Mouse (Mus musculus) embryonic fibroblast, embryonic 13.5 days (primary cell): Measurements from ENCODE around the gene Cyp2f2. TPM values are rescaled to one million over a fixed set of nuclear protein-coding genes. Genes with fewer than 3 reads are reported as not detected.

Source experiments
- H3K27ac ChIP-seq: 2 replicates; pipeline ENCODE4 v1.5.1; 2012; ENCODE audit warnings: low read length, control low read depth, inconsistent platforms; ENCODE audit not compliant: insufficient read depth
- H3K4me1 ChIP-seq: 2 replicates; pipeline ENCODE4 v1.6.1; 2011; ENCODE audit warnings: low read length; ENCODE audit not compliant: control insufficient read depth, insufficient read depth
- H3K4me3 ChIP-seq: 2 replicates; pipeline ENCODE4 v1.5.1; 2011; ENCODE audit warnings: mild to moderate bottlenecking, control low read depth, low read length; ENCODE audit not compliant: insufficient read depth
- CTCF ChIP-seq: IDR thresholded peaks from 2 replicates; pipeline ENCODE4 v1.5.1; 2011; ENCODE audit warnings: mild to moderate bottlenecking, control low read depth, low read length, moderate library complexity, borderline replicate concordance; ENCODE audit not compliant: insufficient read depth
- POLR2A ChIP-seq: IDR thresholded peaks from 2 replicates; pipeline ENCODE4 v1.6.1; 2011; ENCODE audit warnings: low read depth, mild to moderate bottlenecking, control low read depth, low read length, moderate library complexity
- polyA plus RNA-seq: library from polyadenylated mRNA; stranded (reverse); fragments of >200 nt; gene quantifications from 2 replicates; pipeline ENCODE4 v1.2.4, GENCODE M21; 2011; ENCODE audit warnings: low read depth; ENCODE audit not compliant: missing spikeins, insufficient read length

The Cyp2f2 gene
- polyA plus RNA-seq, 1 experiment, result 0.30 TPM

DNA sequence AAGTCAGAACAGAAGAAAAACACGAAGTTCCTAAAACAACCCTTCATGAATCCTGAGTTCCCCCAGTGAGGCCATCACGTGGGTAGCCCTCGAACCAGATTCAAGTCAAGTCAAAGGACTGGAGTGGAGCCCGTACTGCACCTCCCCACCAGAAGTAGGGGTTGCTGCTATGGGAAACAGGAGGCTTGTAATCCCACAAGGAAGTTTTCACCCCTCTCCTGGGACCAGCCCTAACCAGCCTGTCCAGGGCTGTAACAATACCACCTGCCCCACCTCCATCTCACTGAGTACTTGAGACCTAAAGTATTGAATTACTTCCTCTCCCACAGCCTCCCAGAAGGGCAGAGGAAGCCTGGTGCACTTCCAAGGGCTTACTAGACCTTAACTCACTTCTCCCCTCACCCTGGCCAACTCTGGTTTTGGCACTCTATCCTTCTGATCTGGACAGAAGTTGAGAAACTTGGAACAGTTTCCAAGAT is 1.6 kb upstream of the Cyp2f2 start:
- TF ChIP-seq CTCF (no peak), POLR2A (no peak)
- Histone ChIP-seq H3K4me3 (no peak overlapping the region), H3K27ac (peak overlapping the region; percentile 48)

DNA sequence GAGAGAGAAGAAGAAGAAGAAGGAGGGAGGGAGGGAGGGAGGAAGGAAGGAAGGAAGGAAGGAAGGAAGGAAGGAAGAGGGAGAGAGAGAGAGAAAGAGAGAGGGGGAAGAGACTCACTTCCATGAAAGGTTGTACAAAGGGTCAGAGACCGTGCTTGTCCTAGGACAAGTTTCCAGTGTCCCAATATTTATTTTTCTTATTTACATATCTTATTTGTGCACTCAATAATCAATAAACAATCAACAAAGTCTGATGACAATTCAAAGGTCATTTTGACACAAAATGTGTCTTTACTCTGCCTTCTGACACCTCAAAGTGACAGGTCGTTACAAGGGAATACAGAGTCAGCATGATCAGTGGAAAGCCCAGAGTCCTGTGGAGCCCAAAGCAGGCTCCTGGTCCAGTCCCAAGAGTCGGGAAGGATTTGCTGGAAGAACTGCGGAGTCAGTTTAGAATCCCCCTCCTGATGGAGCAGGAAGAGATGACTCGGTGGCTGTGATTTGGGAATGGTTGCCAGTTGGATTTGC is 4.7 kb downstream of the Cyp2f2 start:
- TF ChIP-seq CTCF, result no peak
- no peak for TF ChIP-seq POLR2A
- Histone ChIP-seq H3K4me1 (no peaks in the 10 kb centered on the region), H3K27ac (no peak overlapping the region), H3K4me3 (no peak overlapping the region)

More for the DNA sequence above, 1.6 kb upstream of the Cyp2f2 start:
- no peaks in the 10 kb centered on the region for H3K4me1 ChIP-seq

DNA sequence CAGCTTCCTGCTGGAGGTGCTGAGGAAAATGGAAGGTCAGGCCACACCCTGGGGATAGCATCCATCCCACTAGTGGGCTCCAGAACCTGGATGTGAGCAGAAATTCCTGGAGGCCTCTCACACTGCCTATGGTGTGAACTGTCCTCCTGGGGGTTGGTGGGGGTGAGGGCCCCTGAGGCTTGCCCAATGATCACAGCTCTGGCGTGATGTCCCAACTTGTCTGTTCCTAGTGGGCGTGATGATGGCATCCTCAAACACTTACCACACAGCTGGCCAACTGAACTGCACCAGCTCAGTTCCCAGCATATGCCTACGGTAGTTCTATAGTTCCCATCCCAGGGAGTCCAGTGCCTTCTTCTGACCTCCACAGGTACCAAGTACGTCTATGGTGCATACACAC is 5.3 kb downstream of the Cyp2f2 start:
- Histone ChIP-seq H3K4me3 (no peak overlapping the region), H3K4me1 (no peaks in the 10 kb centered on the region), H3K27ac (no peak overlapping the region)
- TF ChIP-seq POLR2A (no peak), CTCF (no peak)

DNA sequence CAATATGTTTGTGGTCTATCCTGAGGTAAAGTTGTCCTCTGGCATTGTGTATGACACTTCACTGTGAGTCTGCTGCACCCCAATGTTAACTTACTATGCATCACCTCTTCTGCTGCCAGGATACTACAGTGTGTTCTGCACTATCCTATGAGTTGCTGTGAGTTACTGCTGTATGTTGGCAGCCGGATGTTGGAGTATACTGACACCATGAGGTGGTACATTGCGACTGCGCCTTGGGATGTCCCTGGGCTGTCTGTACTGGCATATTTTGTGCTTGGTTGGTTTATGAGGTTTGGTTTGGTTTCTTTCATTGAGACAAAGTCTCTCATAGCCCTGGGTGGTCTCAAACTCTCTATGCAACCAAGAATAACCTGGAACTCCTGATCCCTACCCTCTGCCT is 8.5 kb downstream of the Cyp2f2 start:
- H3K4me1 ChIP-seq, result no peaks in the 10 kb centered on the region
- TF ChIP-seq POLR2A, result no peak
- TF ChIP-seq CTCF, result peak; percentile 73; the same call in 1 of the 2 replicates
- H3K27ac ChIP-seq, result no peak overlapping the region
- no peak overlapping the region for H3K4me3 ChIP-seq

DNA sequence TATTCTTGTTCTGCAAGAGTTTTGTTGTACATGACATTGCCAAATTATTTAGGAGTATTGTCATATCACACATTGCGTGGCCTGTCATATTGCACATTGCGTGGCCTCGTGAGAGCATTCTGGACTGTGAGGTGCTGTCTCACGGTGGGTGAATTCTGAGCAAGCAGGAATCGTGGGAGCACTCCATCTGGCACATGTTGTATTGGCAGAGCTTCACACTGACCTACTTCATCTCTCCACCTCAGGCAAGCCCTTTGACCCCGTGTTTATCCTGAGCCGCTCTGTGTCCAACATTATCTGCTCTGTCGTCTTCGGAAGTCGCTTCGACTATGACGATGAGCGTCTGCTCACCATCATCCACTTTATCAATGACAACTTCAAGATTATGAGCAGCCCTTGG is 9.2 kb downstream of the Cyp2f2 start:
- Histone ChIP-seq H3K4me3 (no peak overlapping the region), H3K27ac (no peak overlapping the region), H3K4me1 (no peaks in the 10 kb centered on the region)
- TF ChIP-seq CTCF (no peak), POLR2A (no peak)

DNA sequence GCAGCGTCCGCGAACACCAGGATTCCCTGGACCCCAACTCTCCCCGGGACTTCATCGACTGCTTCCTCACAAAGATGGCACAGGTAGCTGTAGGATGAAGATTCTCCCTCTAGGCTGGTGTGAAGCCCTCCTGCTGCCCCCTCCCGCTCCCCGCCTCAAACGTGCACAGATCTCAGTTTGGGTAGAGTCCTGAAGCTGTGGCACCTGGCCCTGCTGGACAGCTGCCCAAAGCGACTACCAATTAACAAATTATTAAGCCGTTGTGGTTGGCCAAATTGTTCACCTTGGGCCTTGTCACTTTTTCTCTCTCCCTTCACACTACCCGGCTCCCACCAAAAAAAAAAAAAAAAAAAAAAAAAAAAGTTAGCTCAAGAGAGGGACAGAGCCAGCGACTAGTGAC is 10.1 kb downstream of the Cyp2f2 start:
- no peak for TF ChIP-seq CTCF
- TF ChIP-seq POLR2A, result no peak
- Histone ChIP-seq H3K4me1 (no peaks in the 10 kb centered on the region), H3K4me3 (no peak overlapping the region), H3K27ac (no peak overlapping the region)

DNA sequence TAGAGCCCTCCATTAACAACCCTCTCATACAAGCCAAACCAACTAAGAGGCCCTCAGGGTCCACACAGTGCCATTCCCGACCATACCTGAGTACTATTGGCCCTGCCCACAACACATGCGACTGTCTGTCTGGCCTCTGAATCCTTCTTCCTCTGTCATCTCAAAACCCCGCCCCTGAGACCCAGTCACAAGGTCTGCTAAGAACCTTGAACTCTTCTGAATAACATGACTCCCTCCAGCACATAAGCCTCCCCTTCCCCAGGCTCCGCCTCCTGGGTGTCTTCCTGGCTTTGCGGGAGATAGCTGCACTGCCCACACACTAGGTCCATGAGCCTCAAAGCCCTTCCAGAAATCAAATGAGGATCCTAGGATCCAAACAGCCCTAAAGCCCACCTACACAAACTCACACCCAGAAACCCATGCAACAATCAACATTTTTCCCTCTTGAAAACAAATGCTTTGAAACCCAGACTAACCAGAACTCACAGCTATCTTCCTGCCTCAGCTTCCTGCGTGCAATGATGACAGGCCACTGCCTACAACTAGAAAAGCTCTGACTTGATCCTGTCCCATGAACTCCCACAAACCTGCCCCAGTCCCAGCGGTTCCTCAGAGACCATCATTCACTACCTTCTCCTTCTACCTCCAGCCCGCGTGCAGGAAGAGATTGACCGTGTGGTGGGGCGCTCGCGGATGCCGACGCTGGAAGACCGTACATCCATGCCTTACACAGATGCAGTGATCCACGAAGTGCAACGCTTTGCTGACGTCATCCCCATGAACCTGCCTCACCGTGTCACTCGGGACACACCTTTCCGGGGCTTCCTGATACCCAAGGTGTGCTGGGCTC is 11.0 kb downstream of the Cyp2f2 start:
- TF ChIP-seq CTCF (no peak), POLR2A (no peak)
- no peak overlapping the region for H3K4me3 ChIP-seq

DNA sequence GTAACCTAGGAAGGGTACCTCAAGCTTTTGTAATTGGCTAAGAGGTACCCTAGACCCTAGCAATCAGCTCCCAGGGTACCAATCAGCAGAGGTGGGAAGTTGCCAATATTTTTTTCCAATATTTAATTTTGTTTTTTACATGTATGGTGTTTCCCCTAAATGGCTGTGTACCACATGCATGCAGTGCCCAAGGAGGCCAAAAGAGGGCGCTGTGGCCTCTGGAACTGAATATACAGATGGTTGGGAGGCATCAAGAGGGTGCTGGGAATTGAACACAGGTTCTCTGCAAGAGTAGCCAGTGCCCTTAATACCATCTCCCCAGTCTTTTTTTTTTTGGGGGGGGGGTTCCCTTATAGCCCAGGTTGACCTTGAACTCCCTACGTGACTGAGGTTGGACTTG is 11.7 kb downstream of the Cyp2f2 start:
- no peak overlapping the region for H3K27ac ChIP-seq
- H3K4me1 ChIP-seq, result no peaks in the 10 kb centered on the region
- TF ChIP-seq CTCF, result no peak
- no peak for TF ChIP-seq POLR2A
- H3K4me3 ChIP-seq, result no peak overlapping the region

More for the DNA sequence above, 11.0 kb downstream of the Cyp2f2 start:
- H3K27ac ChIP-seq, result no peak overlapping the region
- no peaks in the 10 kb centered on the region for H3K4me1 ChIP-seq

DNA sequence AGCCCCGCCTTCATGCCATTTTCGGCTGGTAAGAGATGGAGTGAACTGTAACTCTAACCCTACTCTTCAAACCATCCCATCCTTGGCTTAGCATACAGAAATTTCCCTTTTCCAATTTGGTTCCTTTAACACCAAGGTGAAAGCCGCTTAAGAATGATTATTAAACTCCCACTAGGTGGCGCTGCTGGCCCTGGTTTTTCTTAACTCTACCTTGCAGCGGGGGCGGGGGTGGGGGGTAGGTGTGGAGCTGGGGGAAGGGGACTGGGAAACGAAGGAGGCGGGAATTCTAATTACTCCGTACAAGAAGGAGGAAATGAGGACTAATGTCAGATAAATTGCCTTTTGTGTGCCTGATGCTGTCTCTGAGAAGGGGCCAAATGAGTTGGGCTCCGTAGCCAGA is 12.9 kb downstream of the Cyp2f2 start:
- no peak overlapping the region for H3K4me3 ChIP-seq
- no peak overlapping the region for H3K27ac ChIP-seq
- no peaks in the 10 kb centered on the region for H3K4me1 ChIP-seq
- TF ChIP-seq CTCF (no peak), POLR2A (no peak)

DNA sequence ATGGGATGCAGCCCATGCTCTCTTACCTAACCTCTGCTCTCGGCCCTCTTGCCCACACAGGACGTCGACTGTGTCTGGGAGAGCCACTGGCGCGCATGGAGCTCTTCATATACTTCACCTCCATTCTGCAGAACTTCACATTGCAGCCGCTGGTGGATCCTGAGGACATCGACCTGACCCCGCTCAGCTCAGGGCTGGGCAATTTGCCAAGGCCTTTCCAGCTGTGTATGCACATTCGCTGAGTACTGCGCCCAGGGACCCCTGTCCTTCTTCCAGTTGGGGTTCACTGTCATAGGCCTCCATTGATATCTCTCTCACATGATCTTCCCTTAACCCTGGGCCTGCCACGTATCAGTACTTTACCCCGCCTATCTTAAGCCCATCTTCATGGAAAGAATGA is 13.4 kb downstream of the Cyp2f2 start:
- Histone ChIP-seq H3K4me3 (no peak overlapping the region), H3K4me1 (no peaks in the 10 kb centered on the region), H3K27ac (no peak overlapping the region)
- TF ChIP-seq POLR2A (no peak), CTCF (no peak)
